Mouse (Mus musculus) ES-Bruce4 (cell line): Measurements from ENCODE around the gene Cxadr. TPM values are rescaled to one million over a fixed set of nuclear protein-coding genes. Genes with fewer than 3 reads are reported as not detected.

ENCODE experiments used
- H3K27ac ChIP-seq: 2 replicates; pipeline ENCODE4 v1.5.1; 2012; ENCODE audit warnings: low read length, inconsistent platforms; ENCODE audit not compliant: insufficient read depth
- H3K27me3 ChIP-seq: 2 replicates; pipeline ENCODE4 v1.6.1; 2012; ENCODE audit warnings: mild to moderate bottlenecking, low read length, inconsistent platforms; ENCODE audit not compliant: control insufficient read depth, poor library complexity, insufficient read depth, severe bottlenecking
- H3K36me3 ChIP-seq: 2 replicates; pipeline ENCODE4 v1.6.1; 2012; ENCODE audit warnings: inconsistent platforms, mild to moderate bottlenecking, low read length, moderate library complexity; ENCODE audit not compliant: control insufficient read depth, poor library complexity, insufficient read depth, severe bottlenecking
- H3K4me1 ChIP-seq: one replicate; pipeline ENCODE4 v1.8.1; 2011; ENCODE audit warnings: low read length; ENCODE audit not compliant: control insufficient read depth, insufficient read depth
- H3K4me3 ChIP-seq: 2 replicates; pipeline ENCODE4 v1.5.1; 2011; ENCODE audit warnings: low read depth, mild to moderate bottlenecking, low read length
- H3K9ac ChIP-seq: 2 replicates; pipeline ENCODE4 v1.6.1; 2012; ENCODE audit warnings: low read depth, mild to moderate bottlenecking, inconsistent platforms; ENCODE audit not compliant: poor library complexity, severe bottlenecking
- H3K9me3 ChIP-seq: replicated peaks from 2 replicates; pipeline ENCODE4 v1.6.1; 2012; ENCODE audit warnings: mild to moderate bottlenecking, low read length, inconsistent platforms; ENCODE audit not compliant: control insufficient read depth, poor library complexity, insufficient read depth, severe bottlenecking
- CTCF ChIP-seq: IDR thresholded peaks from one replicate; pipeline ENCODE4 v1.8.1; 2011; ENCODE audit warnings: low read depth, low read length
- EP300 ChIP-seq: IDR thresholded peaks from 2 replicates; pipeline ENCODE4 v1.6.1; 2011; ENCODE audit warnings: low read depth, low read length; ENCODE audit not compliant: insufficient read depth
- POLR2A ChIP-seq: IDR thresholded peaks from one replicate; pipeline ENCODE4 v1.8.1; 2011; ENCODE audit warnings: low read length; ENCODE audit not compliant: insufficient read depth
- polyA plus RNA-seq: library from polyadenylated mRNA; stranded (reverse); fragments of >200 nt; gene quantifications from 2 replicates; pipeline ENCODE4 v1.2.4, GENCODE M21; 2011; ENCODE audit warnings: low read depth; ENCODE audit not compliant: missing spikeins, insufficient read depth, insufficient read length

Gene Cxadr
- polyA plus RNA-seq, 1 experiment: 24.4 TPM

GRCm38 (mm10) chr16:78371491-78372046 lies 70.3 kb downstream of the Cxadr start:
- TF ChIP-seq CTCF (no peak), EP300 (no peak), POLR2A (no peak)

GRCm38 (mm10) chr16:78372786-78373185 lies 71.5 kb downstream of the Cxadr start:
- no peak for TF ChIP-seq CTCF
- no peak for TF ChIP-seq EP300
- TF ChIP-seq POLR2A: no peak
- Histone ChIP-seq H3K9ac (no peak overlapping the region), H3K36me3 (peaks cover 37% of the 10 kb centered on the region), H3K27ac (no peak overlapping the region), H3K4me1 (no peaks in the 10 kb centered on the region), H3K27me3 (no peaks in the 10 kb centered on the region), H3K9me3 (no peaks in the 10 kb centered on the region), H3K4me3 (no peak overlapping the region)

More at GRCm38 (mm10) chr16:78371491-78372046, 70.3 kb downstream of the Cxadr start:
- Histone ChIP-seq H3K9ac (no peak overlapping the region), H3K36me3 (peaks cover 43% of the 10 kb centered on the region), H3K9me3 (no peaks in the 10 kb centered on the region), H3K27me3 (no peaks in the 10 kb centered on the region), H3K27ac (no peak overlapping the region), H3K4me1 (no peaks in the 10 kb centered on the region), H3K4me3 (no peak overlapping the region)

GRCm38 (mm10) chr16:78373743-78374142 lies 72.5 kb downstream of the Cxadr start:
- no peaks in the 10 kb centered on the region for H3K4me1 ChIP-seq
- no peaks in the 10 kb centered on the region for H3K9me3 ChIP-seq
- no peak overlapping the region for H3K27ac ChIP-seq
- peaks cover 29% of the 10 kb centered on the region for H3K36me3 ChIP-seq
- TF ChIP-seq CTCF (no peak), EP300 (no peak), POLR2A (no peak)
- H3K4me3 ChIP-seq: no peak overlapping the region
- no peak overlapping the region for H3K9ac ChIP-seq
- H3K27me3 ChIP-seq: no peaks in the 10 kb centered on the region

GRCm38 (mm10) chr16:78375222-78375621 lies 73.9 kb downstream of the Cxadr start:
- H3K27ac ChIP-seq: no peak overlapping the region
- peak overlapping the region; percentile 38 for H3K4me3 ChIP-seq
- H3K9me3 ChIP-seq: no peaks in the 10 kb centered on the region
- TF ChIP-seq EP300: no peak
- TF ChIP-seq CTCF: no peak
- no peak for TF ChIP-seq POLR2A
- H3K36me3 ChIP-seq: peaks cover 21% of the 10 kb centered on the region
- H3K4me1 ChIP-seq: no peaks in the 10 kb centered on the region
- no peaks in the 10 kb centered on the region for H3K27me3 ChIP-seq
- H3K9ac ChIP-seq: peak overlapping the region; percentile 98

GRCm38 (mm10) chr16:78375821-78376691 lies 74.8 kb downstream of the Cxadr start:
- Histone ChIP-seq H3K4me1 (no peaks in the 10 kb centered on the region), H3K27me3 (no peaks in the 10 kb centered on the region), H3K36me3 (peaks cover 16% of the 10 kb centered on the region), H3K9ac (peak overlapping the region; percentile 98), H3K9me3 (no peaks in the 10 kb centered on the region), H3K4me3 (peak overlapping the region; percentile 86), H3K27ac (no peak overlapping the region)
- TF ChIP-seq POLR2A: no peak
- no peak for TF ChIP-seq EP300
- no peak for TF ChIP-seq CTCF
